Mouse (Mus musculus) limb, embryonic 14.5 days (tissue): Measurements from ENCODE around the gene Plekhm3. TPM values are rescaled to one million over a fixed set of nuclear protein-coding genes. Genes with fewer than 3 reads are reported as not detected.
A peak's percentile ranks its signal among the peaks of the same experiment; 100 is the strongest.

ENCODE experiments used
- ATAC-seq: fragments of 200-750 bp; cut with Nextera tagmentation; 2 replicates; pipeline ENCODE4 v1.8.0; 2017; ENCODE audit warnings: low read depth, moderate number of reproducible peaks, moderate TSS enrichment; ENCODE audit not compliant: low FRiP score
- DNase-seq: peaks from one replicate; pipeline ENCODE4 v3.0.0-alpha.2; 2015; ENCODE audit warnings: low spot score
- H3K27ac ChIP-seq: fragments of 300-500 bp; sonication (generic); replicated peaks from 2 replicates; pipeline ENCODE4 v1.5.1; 2014; ENCODE audit warnings: low read depth, mild to moderate bottlenecking, low read length, moderate library complexity, mixed read lengths
- H3K27me3 ChIP-seq: fragments of 300-500 bp; sonication (generic); 2 replicates; pipeline ENCODE4 v1.6.1; 2014; ENCODE audit warnings: low read length, mixed read lengths; ENCODE audit not compliant: control insufficient read depth, insufficient read depth
- H3K36me3 ChIP-seq: fragments of 300-500 bp; sonication (generic); 2 replicates; pipeline ENCODE4 v1.6.1; 2014; ENCODE audit warnings: mild to moderate bottlenecking, low read length, moderate library complexity, mixed read lengths; ENCODE audit not compliant: control insufficient read depth, insufficient read depth
- H3K4me1 ChIP-seq: fragments of 300-500 bp; sonication (generic); 2 replicates; pipeline ENCODE4 v1.6.1; 2014; ENCODE audit warnings: antibody characterized with exemption, low read length, mixed read lengths; ENCODE audit not compliant: control insufficient read depth, insufficient read depth
- H3K4me2 ChIP-seq: fragments of 300-500 bp; sonication (generic); replicated peaks from 2 replicates; pipeline ENCODE4 v1.6.1; 2014; ENCODE audit warnings: low read depth, mild to moderate bottlenecking, low read length, moderate library complexity; ENCODE audit not compliant: severe bottlenecking
- H3K4me3 ChIP-seq: fragments of 300-500 bp; sonication (generic); replicated peaks from 2 replicates; pipeline ENCODE4 v1.5.1; 2014; ENCODE audit warnings: low read length
- H3K9ac ChIP-seq: fragments of 300-500 bp; sonication (generic); 2 replicates; pipeline ENCODE4 v1.6.1; 2014; ENCODE audit warnings: mild to moderate bottlenecking, low read depth, low read length, moderate library complexity; ENCODE audit not compliant: severe bottlenecking
- H3K9me3 ChIP-seq: fragments of 300-500 bp; sonication (generic); 2 replicates; pipeline ENCODE4 v1.6.1; 2016; ENCODE audit warnings: low read length; ENCODE audit not compliant: control insufficient read depth
- POLR2A ChIP-seq: fragments of 200-500 bp; IDR thresholded peaks from 2 replicates; pipeline ENCODE4 v1.8.0; 2012; ENCODE audit warnings: inconsistent platforms, mild to moderate bottlenecking, moderate library complexity, borderline replicate concordance; ENCODE audit not compliant: insufficient read depth, insufficient read length; ENCODE audit errors: extremely low read depth
- WGBS: fragments of 180-500 bp; shearing (Covaris S2); extraction: QIAGEN DNeasy Blood & Tissue Kit; methylation state at CpG from one replicate; pipeline ENCODE4 v1.1.7; 2014; 5-methylcytosine and 5-hydroxymethylcytosine counted together
- polyA plus RNA-seq, 2 experiments: library from polyadenylated mRNA; depleted of rRNA in 1 of 2; stranded (reverse) in 1 of 2; unstranded in 1 of 2; fragments of >200 nt; fragmentation: Nextera tagmentation in 1 of 2; extraction: Ambion mirVana in 1 of 2; gene quantifications; 2 replicates each; pipeline versions ENCODE4 v1.2.1 to v1.2.3; 2012 to 2014

The Plekhm3 gene
- polyA plus RNA-seq, 2 experiments, result 3.7 to 6.0 TPM

GRCm38 (mm10) chr1:64906226-64906625 lies 50.4 kb downstream of the Plekhm3 start:
- Histone ChIP-seq H3K9ac (no peak overlapping the region), H3K9me3 (no peaks in the 10 kb centered on the region), H3K36me3 (no peaks in the 10 kb centered on the region), H3K4me3 (no peak overlapping the region), H3K27me3 (no peaks in the 10 kb centered on the region), H3K4me2 (no peak overlapping the region), H3K27ac (no peak overlapping the region), H3K4me1 (no peaks in the 10 kb centered on the region)
- 64% methylated on average over 1 of the region's 1 CpGs for WGBS
- DNase-seq (no peak), ATAC-seq (no peak)
- no peak for TF ChIP-seq POLR2A

- H3K4me3 ChIP-seq, result no peak overlapping the region
- H3K27me3 ChIP-seq, result no peaks in the 10 kb centered on the region
- H3K9ac ChIP-seq, result no peak overlapping the region
- DNase-seq (peak; percentile 7), ATAC-seq (no peak)
- H3K36me3 ChIP-seq, result no peaks in the 10 kb centered on the region
- H3K4me1 ChIP-seq, result no peaks in the 10 kb centered on the region
- H3K4me2 ChIP-seq, result no peak overlapping the region
- H3K27ac ChIP-seq, result no peak overlapping the region
- WGBS, result 65% methylated on average over 4 of the region's 4 CpGs
- H3K9me3 ChIP-seq, result no peaks in the 10 kb centered on the region
- TF ChIP-seq POLR2A, result no peak
Measured at GRCm38 (mm10) chr1:64903415-64903814, 53.2 kb downstream of the Plekhm3 start.

- Histone ChIP-seq H3K27me3 (no peaks in the 10 kb centered on the region), H3K4me3 (no peak overlapping the region), H3K9me3 (no peaks in the 10 kb centered on the region), H3K27ac (no peak overlapping the region), H3K36me3 (no peaks in the 10 kb centered on the region), H3K4me2 (no peak overlapping the region), H3K9ac (no peak overlapping the region), H3K4me1 (no peaks in the 10 kb centered on the region)
- ATAC-seq, result no peak
- DNase-seq, result no peak
- WGBS, result 82% methylated on average over 2 of the region's 2 CpGs
- TF ChIP-seq POLR2A, result no peak
Measured at GRCm38 (mm10) chr1:64902804-64903203, 53.8 kb downstream of the Plekhm3 start.

- 91% methylated on average over 3 of the region's 3 CpGs for WGBS
Measured at GRCm38 (mm10) chr1:64899763-64900162, 56.9 kb downstream of the Plekhm3 start.

GRCm38 (mm10) chr1:64897485-64897884 lies 59.1 kb downstream of the Plekhm3 start:
- WGBS, result 96% methylated on average over 2 of the region's 2 CpGs
- no peaks in the 10 kb centered on the region for H3K4me1 ChIP-seq
- H3K4me2 ChIP-seq, result no peak overlapping the region
- no peak for ATAC-seq
- TF ChIP-seq POLR2A, result no peak
- no peak overlapping the region for H3K9ac ChIP-seq
- no peak overlapping the region for H3K27ac ChIP-seq
- DNase-seq, result no peak
- H3K9me3 ChIP-seq, result no peaks in the 10 kb centered on the region
- no peaks in the 10 kb centered on the region for H3K27me3 ChIP-seq
- no peak overlapping the region for H3K4me3 ChIP-seq
- H3K36me3 ChIP-seq, result no peaks in the 10 kb centered on the region

More at GRCm38 (mm10) chr1:64899763-64900162, 56.9 kb downstream of the Plekhm3 start:
- no peak overlapping the region for H3K9ac ChIP-seq
- H3K4me2 ChIP-seq, result no peak overlapping the region
- no peak overlapping the region for H3K4me3 ChIP-seq
- TF ChIP-seq POLR2A, result no peak
- H3K27ac ChIP-seq, result no peak overlapping the region
- no peaks in the 10 kb centered on the region for H3K27me3 ChIP-seq
- ATAC-seq (no peak), DNase-seq (no peak)
- no peaks in the 10 kb centered on the region for H3K4me1 ChIP-seq
- H3K9me3 ChIP-seq, result no peaks in the 10 kb centered on the region
- H3K36me3 ChIP-seq, result no peaks in the 10 kb centered on the region

- Histone ChIP-seq H3K9ac (no peak overlapping the region), H3K9me3 (no peaks in the 10 kb centered on the region), H3K27me3 (no peaks in the 10 kb centered on the region), H3K36me3 (no peaks in the 10 kb centered on the region), H3K27ac (no peak overlapping the region), H3K4me3 (no peak overlapping the region), H3K4me1 (no peaks in the 10 kb centered on the region), H3K4me2 (no peak overlapping the region)
- no peak for ATAC-seq
- 94% methylated on average over 7 of the region's 7 CpGs for WGBS
- TF ChIP-seq POLR2A, result no peak
- DNase-seq, result no peak
Measured at GRCm38 (mm10) chr1:64893806-64894205, 62.8 kb downstream of the Plekhm3 start.
